5 mouse cellular contexts compared by ENCODE assay signal in the genomic region with DNA sequence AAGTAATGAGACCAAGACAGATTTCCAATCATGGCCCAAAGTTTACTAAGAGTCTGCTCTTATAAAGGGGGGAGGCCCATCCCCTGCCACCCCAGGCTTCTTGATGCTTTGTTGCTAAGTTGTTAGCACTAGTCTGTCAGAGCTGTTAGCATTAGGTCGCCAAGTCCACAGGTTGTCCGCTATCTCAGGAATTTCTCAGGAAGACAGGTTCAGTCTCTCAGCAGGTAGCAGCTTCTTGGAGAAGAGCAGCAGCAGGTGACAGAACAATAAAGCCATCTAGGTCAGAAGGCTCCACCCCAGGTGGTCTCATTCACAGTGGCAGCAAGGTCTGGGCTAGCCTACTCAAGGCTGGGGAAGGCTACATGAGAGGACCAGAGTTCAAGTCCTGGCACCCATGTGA. TPM values are rescaled to one million over a fixed set of nuclear protein-coding genes. Genes with fewer than 3 reads are reported as not detected.
DNase-seq lines count a peak whose midpoint lies in the region; TF ChIP-seq lines count a peak whose summit lies in the region.
"Not testable (repeated sequence)": the region's sequence is repeated elsewhere in the genome, so short reads cannot be mapped to it uniquely, and the experiment has no call there.

No protein-coding gene starts in this region.

- in situ Hi-C loops in ES-E14 (cut with MboI; ENCODE audit: low sequenced_read_pairs in 2 of 2, unreplicated experiment in 2 of 2), result not testable (repeated sequence)

- H3K4me3 ChIP-seq in ES-Bruce4 (ENCODE audit: low read depth, low read length); ES-E14 (ENCODE audit: insufficient read depth in 1 of 2, low read depth in 1 of 2, low read length in 2 of 2, poor library complexity in 1 of 2, severe bottlenecking in 1 of 2): not testable (repeated sequence)

- not testable (repeated sequence) for TF ChIP-seq CTCF in ES-Bruce4 (IDR thresholded peaks at IDR 0.05; ENCODE audit: low read depth, low read length)

- H3K27me3 ChIP-seq in ES-Bruce4 (ENCODE audit: control insufficient read depth, insufficient read depth, low read length, poor library complexity, severe bottlenecking), result not testable (repeated sequence)

- H3K27ac ChIP-seq in ES-Bruce4 (ENCODE audit: insufficient read depth, low read length) (peak overlapping the region; percentile 74), ES-E14 (ENCODE audit: insufficient read depth, low read depth, low read length, poor library complexity, severe bottlenecking) (peak overlapping the region; percentile 68)

- TF ChIP-seq EP300 in ES-Bruce4 (IDR thresholded peaks at IDR 0.05; ENCODE audit: insufficient read depth, low read depth, low read length), result peak; percentile 90

- not testable (repeated sequence) for H3K4me1 ChIP-seq in ES-Bruce4 (ENCODE audit: control insufficient read depth, insufficient read depth, low read length)
- H3K4me1 ChIP-seq in ES-E14 (ENCODE audit: control insufficient read depth in 2 of 2, insufficient read depth in 2 of 2, low read length in 2 of 2, poor library complexity in 1 of 2), result peaks cover 15 to 19% of the 10 kb centered on the region in 2 experiments

- H3K36me3 ChIP-seq in ES-Bruce4 (ENCODE audit: control insufficient read depth, insufficient read depth, low read length, poor library complexity, severe bottlenecking); ES-E14 (ENCODE audit: control insufficient read depth, insufficient read depth, low read length, poor library complexity, severe bottlenecking): not testable (repeated sequence)

- peak; percentile 85 for DNase-seq in ES-CJ7 (ENCODE audit: low read depth, low spot score)
- DNase-seq in ES-E14 (ENCODE audit: low read depth, low spot score), result not testable (repeated sequence)
- DNase-seq in R1 (ENCODE audit: low read depth, low spot score), result peak; percentile 93
- DNase-seq in ZHBTc4 (ENCODE audit: low read depth, low spot score), result peak; percentile 71

- H3K9ac ChIP-seq in ES-Bruce4 (ENCODE audit: low read depth, poor library complexity, severe bottlenecking); ES-E14 (ENCODE audit: insufficient read depth, low read depth, low read length, poor library complexity, severe bottlenecking): not testable (repeated sequence)

- H3K9me3 ChIP-seq in ES-Bruce4 (replicated peaks; ENCODE audit: control insufficient read depth, insufficient read depth, low read length, poor library complexity, severe bottlenecking); ES-E14 (ENCODE audit: control insufficient read depth, insufficient read depth, low read depth, low read length): not testable (repeated sequence)

- not testable (repeated sequence) for TF ChIP-seq POLR2A in ES-Bruce4 (IDR thresholded peaks at IDR 0.05; ENCODE audit: insufficient read depth, low read length)

RNA-seq across cellular contexts. Expression of gene Gtf2i, which starts 22.5 kb away (rescaled TPM):
- 240 and 242 TPM in 2 replicates for polyA plus RNA-seq in ES-Bruce4 (2011; ENCODE audit: insufficient read depth, insufficient read length, low read depth, missing spikeins)
- 64.3 and 81.0 TPM in 2 replicates for total RNA-seq in ES-E14 (2012; rRNA removed)
